Mouse (Mus musculus): Measurements from ENCODE around the gene Gm28043. TPM values are rescaled to one million over a fixed set of nuclear protein-coding genes. Genes with fewer than 3 reads are reported as not detected.

Gm28043 gene
- polyA plus RNA-seq, 1 experiment from 2014 or later: 2.6 TPM

DNA sequence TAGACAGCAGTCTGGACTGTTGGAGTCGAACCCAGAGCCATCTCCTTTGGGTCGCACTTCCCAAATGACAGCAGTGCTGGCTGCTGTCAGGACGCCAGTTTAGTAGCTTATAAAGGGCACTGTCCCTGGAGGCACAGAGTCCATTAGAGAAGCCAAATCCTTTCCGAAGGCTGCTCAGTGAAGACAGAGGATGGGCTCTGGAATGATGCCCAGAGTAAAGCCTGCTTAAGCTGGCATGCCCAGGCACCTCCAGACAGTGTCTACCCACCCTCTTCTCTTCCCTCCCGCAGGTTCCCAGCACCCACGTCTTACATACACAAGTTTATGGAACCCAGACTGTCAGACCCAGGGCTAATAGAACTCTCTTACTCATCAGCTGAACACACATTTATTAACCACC lies 109.9 kb downstream of the Gm28043 start:
- Histone ChIP-seq H3K27me3 (ENCODE audit: control insufficient read depth, insufficient read depth, low read length) (no peaks in the 10 kb centered on the region), H3K36me3 (replicated peaks; ENCODE audit: control insufficient read depth, insufficient read depth) (no peaks in the 10 kb centered on the region), H3K9ac (no peak overlapping the region), H3K4me2 (replicated peaks) (no peak overlapping the region), H3K9me3 (ENCODE audit: control insufficient read depth, low read length) (no peaks in the 10 kb centered on the region), H3K4me1 (replicated peaks; ENCODE audit: control insufficient read depth, insufficient read depth, low read length) (no peaks in the 10 kb centered on the region), H3K4me3 (replicated peaks; ENCODE audit: low read length) (no peak overlapping the region), H3K27ac (no peak overlapping the region)
- DNase-seq (ENCODE audit: low spot score) (peak; percentile 46), ATAC-seq (ENCODE audit: low FRiP score) (no peak; the same call in 1 of the 2 replicates)
- WGBS: 58% methylated on average over 6 of the region's 6 CpGs

DNA sequence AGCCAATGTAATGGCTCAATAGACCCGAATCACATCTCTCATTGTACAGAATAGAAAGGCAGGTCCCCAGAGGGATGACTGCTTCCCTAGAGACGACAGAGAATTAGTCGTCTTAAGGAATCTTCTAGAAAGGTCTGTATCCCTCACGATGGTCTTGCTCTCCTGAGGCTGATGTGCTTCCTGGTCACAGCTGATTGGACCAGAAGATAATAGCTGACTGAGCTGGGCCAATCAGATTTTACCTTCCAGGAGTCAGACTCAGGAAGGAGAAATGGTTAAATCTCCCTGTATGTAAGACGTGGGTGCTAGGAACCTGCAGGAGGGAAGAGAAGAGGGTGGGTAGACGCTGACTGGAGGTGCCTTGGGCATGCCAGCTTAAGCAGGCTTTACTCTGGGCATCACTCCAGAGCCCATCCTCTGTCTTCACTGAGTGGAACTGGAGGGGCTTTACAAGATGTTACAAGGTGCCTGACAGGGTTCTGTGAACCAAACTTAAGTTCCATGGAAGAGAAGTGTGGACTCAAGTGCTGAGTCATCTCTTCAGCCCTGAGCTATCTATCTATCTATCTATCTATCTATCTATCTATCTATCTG lies 110.4 kb downstream of the Gm28043 start:
- Histone ChIP-seq H3K4me3 (replicated peaks; ENCODE audit: low read length) (no peak overlapping the region), H3K27ac (no peak overlapping the region), H3K4me2 (replicated peaks) (no peak overlapping the region), H3K4me1 (replicated peaks; ENCODE audit: control insufficient read depth, insufficient read depth, low read length) (no peaks in the 10 kb centered on the region; the same call in 1 of the 2 replicates), H3K9me3 (ENCODE audit: control insufficient read depth, low read length) (no peaks in the 10 kb centered on the region), H3K9ac (no peak overlapping the region), H3K36me3 (replicated peaks; ENCODE audit: control insufficient read depth, insufficient read depth) (no peaks in the 10 kb centered on the region), H3K27me3 (ENCODE audit: control insufficient read depth, insufficient read depth, low read length) (no peaks in the 10 kb centered on the region)
- ATAC-seq (ENCODE audit: low FRiP score) (no peak), DNase-seq (ENCODE audit: low spot score) (no peak)
- WGBS: 57% methylated on average over 6 of the region's 6 CpGs

DNA sequence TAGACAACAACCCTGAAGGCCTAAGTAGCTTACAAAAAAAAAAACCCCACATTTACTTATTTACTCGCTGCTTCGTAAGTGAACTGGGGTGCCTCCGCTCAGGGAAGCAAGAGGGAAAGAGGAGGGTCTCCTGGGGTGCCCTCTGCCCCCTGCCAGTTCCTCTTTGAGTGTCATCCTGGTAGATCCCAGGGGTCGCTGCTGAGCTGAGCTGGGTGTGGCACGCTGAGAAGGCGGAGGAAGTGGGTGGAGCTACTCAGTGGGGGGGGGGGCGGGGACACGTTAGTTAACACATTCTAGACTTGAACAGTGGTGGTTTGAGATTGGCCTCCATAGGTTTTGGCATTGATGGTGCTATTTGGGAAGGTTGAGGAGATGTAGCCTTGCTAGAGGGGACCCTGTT lies 113.4 kb downstream of the Gm28043 start:
- H3K4me1 ChIP-seq (replicated peaks; ENCODE audit: control insufficient read depth, insufficient read depth, low read length): peaks cover 16% of the 10 kb centered on the region
- H3K27me3 ChIP-seq (ENCODE audit: control insufficient read depth, insufficient read depth, low read length): no peaks in the 10 kb centered on the region
- no peak overlapping the region for H3K4me3 ChIP-seq (replicated peaks; ENCODE audit: low read length)
- no peak for DNase-seq (ENCODE audit: low spot score)
- ATAC-seq (ENCODE audit: low FRiP score): no peak
- WGBS: 66% methylated on average over 8 of the region's 8 CpGs
- no peak overlapping the region for H3K9ac ChIP-seq
- H3K9me3 ChIP-seq (ENCODE audit: control insufficient read depth, low read length): no peaks in the 10 kb centered on the region
- H3K36me3 ChIP-seq (replicated peaks; ENCODE audit: control insufficient read depth, insufficient read depth): no peaks in the 10 kb centered on the region
- no peak overlapping the region for H3K4me2 ChIP-seq (replicated peaks)
- H3K27ac ChIP-seq: no peak overlapping the region

DNA sequence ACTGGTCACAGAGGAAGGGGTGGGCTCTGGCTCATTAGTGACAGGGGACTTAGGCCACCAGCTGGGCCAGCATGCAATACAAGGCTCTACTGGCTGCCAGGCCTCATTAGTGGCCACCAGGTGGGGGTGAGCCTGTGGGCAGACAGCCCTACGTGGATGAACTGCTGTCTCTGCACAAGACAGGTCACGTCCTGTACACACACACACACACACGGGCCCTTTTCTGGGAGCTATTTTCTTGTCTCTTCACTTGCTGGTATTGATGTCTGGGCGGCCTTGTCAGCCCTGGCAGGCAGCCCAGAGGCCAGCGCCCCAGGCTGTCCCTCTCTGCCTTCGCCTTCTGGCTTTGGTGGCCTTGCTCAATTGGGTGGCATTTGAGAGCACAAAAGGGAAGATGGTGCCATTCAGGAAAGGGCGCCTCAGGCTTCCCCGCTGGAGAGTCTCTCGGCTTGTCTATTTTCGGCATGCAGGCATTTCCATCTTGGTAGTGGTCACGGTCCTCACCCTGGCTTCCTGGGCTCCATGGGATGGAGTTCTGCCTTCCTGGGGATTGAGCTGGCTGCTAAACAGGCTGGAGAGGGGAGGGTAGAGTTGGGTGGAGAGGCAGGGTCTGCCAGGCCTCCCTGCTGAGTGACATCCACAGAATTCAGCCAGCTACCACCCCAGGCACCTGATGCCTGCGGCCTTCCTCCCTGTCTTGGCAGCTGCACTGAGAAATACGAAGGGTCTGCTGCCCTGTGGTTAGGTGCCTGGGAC lies 116.0 kb downstream of the Gm28043 start:
- H3K4me1 ChIP-seq (replicated peaks; ENCODE audit: control insufficient read depth, insufficient read depth, low read length): peaks cover 20% of the 10 kb centered on the region
- H3K4me3 ChIP-seq (replicated peaks; ENCODE audit: low read length): no peak overlapping the region
- no peaks in the 10 kb centered on the region for H3K27me3 ChIP-seq (ENCODE audit: control insufficient read depth, insufficient read depth, low read length)
- peak; percentile 59 for DNase-seq (ENCODE audit: low spot score)
- WGBS: 15% methylated on average over 13 of the region's 13 CpGs
- no peak overlapping the region for H3K4me2 ChIP-seq (replicated peaks)
- peak overlapping the region; percentile 74 for H3K27ac ChIP-seq
- no peaks in the 10 kb centered on the region for H3K36me3 ChIP-seq (replicated peaks; ENCODE audit: control insufficient read depth, insufficient read depth)
- H3K9me3 ChIP-seq (ENCODE audit: control insufficient read depth, low read length): no peaks in the 10 kb centered on the region
- peak; percentile 49; the same call in 1 of the 2 replicates for ATAC-seq (ENCODE audit: low FRiP score)
- 0 out of 2 replicates have a peak overlapping the region, but pooled peaks have one; percentile 4 for H3K9ac ChIP-seq

DNA sequence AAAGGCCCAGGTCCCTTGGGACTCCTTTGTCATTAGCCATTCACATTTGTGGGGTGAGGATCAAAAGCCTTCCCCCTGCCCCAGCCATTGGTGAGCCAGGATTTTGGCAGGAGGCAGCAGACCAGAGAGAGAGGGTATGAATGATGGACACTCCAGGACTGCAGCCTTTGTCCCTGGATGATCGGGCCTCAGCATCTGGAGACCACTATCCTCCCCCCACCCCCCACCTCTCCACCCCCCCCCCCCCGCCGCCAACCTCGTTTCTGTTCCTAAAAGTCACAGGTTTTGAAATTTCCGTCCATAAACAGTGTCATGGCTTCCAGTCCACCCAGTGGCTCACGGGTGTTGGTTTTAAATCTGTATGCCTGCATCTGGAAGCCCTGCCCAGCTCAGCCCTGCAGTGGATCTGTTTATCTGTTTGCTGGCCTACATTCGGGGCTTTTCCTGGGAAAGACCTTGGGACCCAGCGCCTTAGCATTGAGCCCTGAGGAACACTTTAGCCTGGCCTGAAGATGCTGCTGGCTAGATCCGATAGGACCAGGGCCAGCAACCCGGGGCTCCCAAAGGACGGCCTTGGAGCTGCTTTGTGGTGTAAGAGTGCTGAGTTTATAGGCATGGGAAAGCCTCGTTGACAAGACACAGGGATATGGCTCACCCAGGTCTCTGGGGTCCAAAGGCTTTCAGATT lies 116.7 kb downstream of the Gm28043 start:
- ATAC-seq (ENCODE audit: low FRiP score) (0 out of 2 replicates have a peak, but pooled peaks have one; percentile 33), DNase-seq (ENCODE audit: low spot score) (no peak)
- Histone ChIP-seq H3K27me3 (ENCODE audit: control insufficient read depth, insufficient read depth, low read length) (no peaks in the 10 kb centered on the region), H3K36me3 (replicated peaks; ENCODE audit: control insufficient read depth, insufficient read depth) (no peaks in the 10 kb centered on the region), H3K4me3 (replicated peaks; ENCODE audit: low read length) (no peak overlapping the region), H3K9ac (0 out of 2 replicates have a peak overlapping the region, but pooled peaks have one; percentile 4), H3K9me3 (ENCODE audit: control insufficient read depth, low read length) (no peaks in the 10 kb centered on the region), H3K27ac (peak overlapping the region; percentile 74), H3K4me2 (replicated peaks) (no peak overlapping the region), H3K4me1 (replicated peaks; ENCODE audit: control insufficient read depth, insufficient read depth, low read length) (peaks cover 25% of the 10 kb centered on the region)
- WGBS: 26% methylated on average over 12 of the region's 12 CpGs

DNA sequence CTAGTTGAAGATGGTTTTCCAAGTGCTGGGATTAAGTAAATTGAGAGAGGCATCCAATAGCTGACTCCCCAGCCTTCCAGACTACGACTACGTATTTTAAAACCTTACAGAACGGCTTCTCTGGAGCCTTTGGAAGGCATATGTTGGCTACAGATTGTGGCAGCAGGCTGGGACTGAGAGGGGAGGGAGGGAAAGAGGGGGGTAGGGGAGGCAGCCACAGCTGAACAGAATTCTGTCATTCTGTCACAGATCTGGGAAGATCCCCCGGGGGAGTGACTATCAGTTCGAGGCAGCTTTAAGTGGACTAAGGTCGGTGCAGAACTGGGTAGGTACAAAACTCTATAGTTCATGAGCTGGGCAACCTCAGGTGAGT lies 117.3 kb downstream of the Gm28043 start:
- WGBS: 35% methylated on average over 6 of the region's 6 CpGs
- Histone ChIP-seq H3K9ac (no peak overlapping the region), H3K27me3 (ENCODE audit: control insufficient read depth, insufficient read depth, low read length) (no peaks in the 10 kb centered on the region), H3K4me2 (replicated peaks) (no peak overlapping the region), H3K36me3 (replicated peaks; ENCODE audit: control insufficient read depth, insufficient read depth) (no peaks in the 10 kb centered on the region), H3K4me1 (replicated peaks; ENCODE audit: control insufficient read depth, insufficient read depth, low read length) (peaks cover 25% of the 10 kb centered on the region), H3K27ac (peak overlapping the region; percentile 74), H3K9me3 (ENCODE audit: control insufficient read depth, low read length) (no peaks in the 10 kb centered on the region), H3K4me3 (replicated peaks; ENCODE audit: low read length) (no peak overlapping the region)
- DNase-seq (ENCODE audit: low spot score) (no peak), ATAC-seq (ENCODE audit: low FRiP score) (no peak)

DNA sequence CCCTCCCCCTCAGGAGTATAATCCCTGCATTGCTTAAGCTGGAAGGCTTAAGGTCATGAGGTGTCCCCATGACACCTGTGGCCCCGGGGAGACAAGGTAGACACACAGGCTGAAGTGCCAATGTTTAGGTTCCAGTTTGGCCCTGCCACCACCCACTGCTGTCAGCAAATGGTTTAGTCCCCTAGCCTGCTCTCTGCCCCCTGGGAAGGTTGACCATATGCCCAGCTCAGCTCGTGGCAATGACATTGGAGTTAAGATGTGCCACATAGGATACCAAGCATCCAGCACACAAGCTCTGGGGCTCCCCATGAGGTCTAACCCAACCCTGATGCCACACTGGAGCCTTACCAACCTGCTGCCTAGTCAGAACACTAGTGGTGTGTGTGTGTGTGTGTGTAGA lies 117.8 kb downstream of the Gm28043 start:
- DNase-seq (ENCODE audit: low spot score): no peak
- Histone ChIP-seq H3K27ac (no peak overlapping the region), H3K4me1 (replicated peaks; ENCODE audit: control insufficient read depth, insufficient read depth, low read length) (peaks cover 27% of the 10 kb centered on the region), H3K4me3 (replicated peaks; ENCODE audit: low read length) (no peak overlapping the region), H3K9me3 (ENCODE audit: control insufficient read depth, low read length) (no peaks in the 10 kb centered on the region), H3K9ac (no peak overlapping the region), H3K36me3 (replicated peaks; ENCODE audit: control insufficient read depth, insufficient read depth) (no peaks in the 10 kb centered on the region), H3K27me3 (ENCODE audit: control insufficient read depth, insufficient read depth, low read length) (no peaks in the 10 kb centered on the region), H3K4me2 (replicated peaks) (no peak overlapping the region)
- WGBS: 77% methylated on average over 2 of the region's 2 CpGs
- ATAC-seq (ENCODE audit: low FRiP score): no peak

DNA sequence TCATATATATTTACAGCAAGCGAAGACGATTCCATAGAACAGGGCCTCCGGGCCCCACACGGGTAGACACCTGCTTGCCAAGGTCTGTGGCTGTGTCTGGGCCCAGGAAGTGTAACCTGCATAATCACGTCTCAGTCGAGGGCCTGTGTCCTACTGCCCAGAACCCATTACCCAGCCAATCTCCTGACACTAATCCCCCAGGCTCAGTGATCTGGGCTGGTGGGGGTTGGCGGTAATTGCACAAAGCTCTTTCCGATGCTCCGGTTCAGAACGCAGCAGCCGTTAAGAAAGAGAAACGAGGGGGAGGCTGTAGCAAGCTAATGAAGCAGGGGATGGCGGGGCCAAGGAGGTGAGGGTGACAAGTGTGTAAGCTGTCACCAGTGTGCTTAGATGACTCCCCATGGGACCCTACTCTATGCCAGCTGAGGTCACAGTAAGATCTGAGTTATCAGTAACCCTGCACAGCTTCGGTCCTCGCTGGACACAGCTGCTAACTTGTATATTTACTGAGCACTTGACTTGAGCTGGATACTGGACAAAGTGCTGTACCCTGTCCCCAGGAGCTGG lies 121.9 kb downstream of the Gm28043 start:
- no peak overlapping the region for H3K4me3 ChIP-seq (replicated peaks; ENCODE audit: low read length)
- DNase-seq (ENCODE audit: low spot score): no peak
- H3K27ac ChIP-seq: peak overlapping the region; percentile 79
- H3K9ac ChIP-seq: 0 out of 2 replicates have a peak overlapping the region, but pooled peaks have one; percentile 26
- no peaks in the 10 kb centered on the region for H3K36me3 ChIP-seq (replicated peaks; ENCODE audit: control insufficient read depth, insufficient read depth)
- no peaks in the 10 kb centered on the region for H3K9me3 ChIP-seq (ENCODE audit: control insufficient read depth, low read length)
- ATAC-seq (ENCODE audit: low FRiP score): no peak
- no peaks in the 10 kb centered on the region for H3K27me3 ChIP-seq (ENCODE audit: control insufficient read depth, insufficient read depth, low read length)
- H3K4me1 ChIP-seq (replicated peaks; ENCODE audit: control insufficient read depth, insufficient read depth, low read length): peaks cover 26% of the 10 kb centered on the region
- 21% methylated on average over 15 of the region's 15 CpGs for WGBS
- H3K4me2 ChIP-seq (replicated peaks): no peak overlapping the region

Measured in hindbrain, embryonic 14.5 days (tissue).